Mouse (Mus musculus) megakaryocyte, embryonic 14.5 days (primary cell): ENCODE results near the gene Ccdc85b.

Experiments
- FLI1 ChIP-seq: IDR thresholded peaks from 2 replicates; pipeline ENCODE4 v1.6.1; 2012; ENCODE audit warnings: low read length, inconsistent platforms, mixed read lengths
- GATA1 ChIP-seq: IDR thresholded peaks from 3 replicates; pipeline ENCODE4 v1.6.1; 2012; ENCODE audit warnings: mixed read lengths, low read length, inconsistent platforms, borderline replicate concordance

DNA sequence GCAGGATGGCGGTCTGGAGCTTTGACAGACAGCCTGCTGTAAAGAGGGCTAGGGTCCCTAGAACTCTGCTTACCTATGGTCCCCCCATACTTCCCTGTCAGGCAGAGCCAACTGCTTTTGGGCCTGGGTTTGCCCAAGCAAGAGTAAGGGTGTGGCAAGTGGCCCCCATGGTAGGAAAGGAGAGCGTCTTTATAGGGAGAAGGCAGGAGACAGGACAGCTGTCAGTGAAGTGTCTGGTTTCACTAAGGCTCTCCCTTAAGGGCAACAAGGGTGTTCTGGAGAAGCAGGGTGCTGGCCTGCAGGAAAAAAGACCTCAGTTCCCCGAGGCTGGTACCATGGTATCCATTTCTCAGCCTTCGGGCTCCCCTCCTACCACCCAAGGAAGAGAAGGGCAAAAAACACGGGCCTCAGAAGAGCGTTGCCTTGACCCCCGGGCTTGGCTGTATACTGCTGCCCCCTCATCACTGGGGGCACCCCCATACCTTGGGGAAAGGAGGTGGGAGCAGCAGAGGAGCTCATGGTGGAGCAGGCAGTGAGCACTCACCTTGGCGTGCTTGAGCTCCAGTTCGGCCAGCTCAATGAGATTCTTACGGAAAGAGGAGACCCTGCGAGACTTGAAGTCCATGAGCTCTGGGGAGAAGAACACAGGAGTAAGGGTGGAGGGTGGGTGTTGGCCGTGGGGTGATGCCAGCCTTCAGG, 37.8 kb upstream of the Ccdc85b start:
- TF ChIP-seq GATA1, result no peak
- TF ChIP-seq FLI1, result no peak
